Mouse (Mus musculus): ENCODE data around the gene Hint1.
"Not testable (repeated sequence)": the region's sequence is repeated elsewhere in the genome, so short reads cannot be mapped to it uniquely, and the experiment has no call there.

The Hint1 gene

DNA sequence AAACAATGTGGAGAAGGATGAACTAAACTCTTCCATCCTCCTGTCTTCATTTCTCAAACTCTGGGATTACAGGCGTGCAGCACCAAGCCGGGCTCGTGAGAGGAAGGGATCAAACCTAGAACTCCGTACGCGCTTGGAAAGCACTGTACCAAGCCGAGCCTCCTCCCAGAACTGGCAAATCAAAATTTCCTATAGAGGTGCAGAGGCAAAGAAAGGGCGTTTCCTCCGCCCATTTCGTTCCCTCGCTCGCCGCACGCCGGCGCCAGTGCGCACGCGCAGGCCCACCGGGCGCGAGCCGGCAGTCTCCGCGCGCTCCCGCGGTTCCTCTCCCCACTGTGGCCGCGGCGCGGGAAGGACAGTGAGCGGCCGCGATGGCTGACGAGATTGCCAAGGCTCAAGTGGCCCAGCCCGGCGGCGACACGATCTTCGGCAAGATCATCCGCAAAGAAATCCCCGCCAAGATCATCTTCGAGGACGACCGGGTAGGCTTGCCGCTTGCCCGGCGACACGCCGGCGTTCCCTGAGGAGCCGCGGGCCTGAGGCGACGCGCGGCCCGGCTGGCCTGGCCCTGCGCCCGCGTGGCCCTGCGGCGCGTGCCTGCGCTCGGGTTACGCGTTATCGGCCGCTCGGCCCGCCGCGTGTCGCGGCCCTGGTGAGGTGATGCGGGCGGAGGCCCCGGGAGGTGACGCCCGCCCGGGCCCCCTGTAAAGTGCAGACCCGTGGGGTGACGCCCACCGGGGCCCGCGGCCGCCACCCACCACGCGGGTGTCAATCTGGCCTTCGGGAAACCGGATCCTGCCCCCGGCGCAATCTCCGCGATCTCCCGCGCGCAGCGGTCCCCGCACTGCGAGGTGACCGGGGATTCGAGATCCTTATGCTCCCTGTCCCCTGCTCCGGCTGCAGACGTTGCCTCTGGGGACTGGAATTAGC is at the start of gene Hint1:
Gene Hint1, plus strand, starts transcription at position 265 of the 930 bp plus-strand sequence.
- peak; percentile 87 for DNase-seq (ENCODE audit: low spot score)

- DNase-seq (ENCODE audit: low spot score): no peak
These were observed 48.7 kb upstream of the Hint1 start for GRCm38 (mm10) chr11:54817449-54817848.

GRCm38 (mm10) chr11:54819489-54819888 is 46.7 kb upstream of the Hint1 start:
- DNase-seq (ENCODE audit: low spot score): no peak

GRCm38 (mm10) chr11:54823467-54823866 is 42.7 kb upstream of the Hint1 start:
- no peak for DNase-seq (ENCODE audit: low spot score)

DNA sequence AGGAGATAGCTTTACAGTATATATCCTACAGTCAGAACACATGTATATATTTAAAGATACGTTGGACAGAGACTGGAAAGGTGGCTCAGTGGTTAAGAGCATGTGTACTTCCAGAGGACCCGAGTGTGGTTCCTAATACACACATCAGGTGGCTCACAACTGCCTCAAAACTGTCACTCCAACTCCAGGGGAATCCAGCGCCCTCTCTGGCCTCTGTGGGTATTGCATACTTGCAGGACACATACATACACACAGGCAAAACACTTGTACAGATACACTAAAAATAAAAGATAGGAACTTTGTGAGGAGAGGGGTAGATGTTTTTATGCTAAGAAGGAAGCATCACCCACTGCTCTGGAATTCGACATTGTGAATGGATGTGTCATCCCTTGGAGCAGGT is 40.4 kb upstream of the Hint1 start:
- DNase-seq (ENCODE audit: low spot score): no peak

DNA sequence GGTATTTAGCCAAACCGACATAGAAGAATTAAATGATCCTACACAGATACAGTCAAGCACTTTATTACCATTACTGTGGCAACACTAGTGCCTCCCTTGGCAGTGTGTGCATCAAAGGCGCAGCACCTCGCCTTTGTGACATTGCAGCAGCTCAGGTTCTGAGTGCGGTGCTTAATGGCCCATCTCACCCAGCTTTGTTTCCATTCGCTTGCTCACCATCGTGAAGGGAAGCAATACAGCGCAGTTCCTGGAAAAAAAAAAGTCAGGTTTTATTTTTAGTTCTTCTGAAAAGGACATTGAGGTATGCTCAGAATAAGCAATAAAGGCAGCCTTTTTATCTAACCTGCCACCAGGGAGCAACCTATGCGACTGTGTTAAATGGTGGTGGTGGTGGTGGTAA is 39.4 kb upstream of the Hint1 start:
- DNase-seq (ENCODE audit: low spot score): no peak

GRCm38 (mm10) chr11:54833833-54834232 is 32.4 kb upstream of the Hint1 start:
- DNase-seq (ENCODE audit: low spot score): no peak

DNA sequence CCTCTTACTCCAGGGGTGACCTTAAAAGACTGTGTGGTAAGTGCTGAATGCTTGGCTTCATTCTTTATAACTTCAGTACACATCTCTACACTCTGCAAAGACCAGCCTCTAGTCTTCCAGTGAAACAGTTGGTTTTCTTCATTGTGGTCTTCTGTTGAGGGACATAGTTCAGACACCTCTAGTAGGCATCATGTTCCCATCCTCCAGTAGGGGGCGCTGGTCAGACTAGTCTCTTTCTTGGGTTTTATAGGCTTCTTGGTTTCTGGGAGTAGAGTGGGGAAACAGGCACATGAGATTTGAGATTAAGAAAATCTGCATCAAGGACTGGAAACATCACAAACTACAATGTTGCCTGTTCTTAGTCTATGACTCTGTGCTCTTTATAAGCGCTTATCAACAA is 31.6 kb upstream of the Hint1 start:
- no peak for DNase-seq (ENCODE audit: low spot score)

- no peak for DNase-seq (ENCODE audit: low spot score)
These were observed 30.1 kb upstream of the Hint1 start for GRCm38 (mm10) chr11:54836106-54836505.

- no peak for DNase-seq (ENCODE audit: low spot score)
These were observed 26.5 kb upstream of the Hint1 start for GRCm38 (mm10) chr11:54839696-54840095.

GRCm38 (mm10) chr11:54840891-54841290 is 25.3 kb upstream of the Hint1 start:
- DNase-seq (ENCODE audit: low spot score): no peak

GRCm38 (mm10) chr11:54844424-54844823 is 21.8 kb upstream of the Hint1 start:
- no peak for DNase-seq (ENCODE audit: low spot score)

GRCm38 (mm10) chr11:54844959-54845358 is 21.2 kb upstream of the Hint1 start:
- no peak for DNase-seq (ENCODE audit: low spot score)

DNA sequence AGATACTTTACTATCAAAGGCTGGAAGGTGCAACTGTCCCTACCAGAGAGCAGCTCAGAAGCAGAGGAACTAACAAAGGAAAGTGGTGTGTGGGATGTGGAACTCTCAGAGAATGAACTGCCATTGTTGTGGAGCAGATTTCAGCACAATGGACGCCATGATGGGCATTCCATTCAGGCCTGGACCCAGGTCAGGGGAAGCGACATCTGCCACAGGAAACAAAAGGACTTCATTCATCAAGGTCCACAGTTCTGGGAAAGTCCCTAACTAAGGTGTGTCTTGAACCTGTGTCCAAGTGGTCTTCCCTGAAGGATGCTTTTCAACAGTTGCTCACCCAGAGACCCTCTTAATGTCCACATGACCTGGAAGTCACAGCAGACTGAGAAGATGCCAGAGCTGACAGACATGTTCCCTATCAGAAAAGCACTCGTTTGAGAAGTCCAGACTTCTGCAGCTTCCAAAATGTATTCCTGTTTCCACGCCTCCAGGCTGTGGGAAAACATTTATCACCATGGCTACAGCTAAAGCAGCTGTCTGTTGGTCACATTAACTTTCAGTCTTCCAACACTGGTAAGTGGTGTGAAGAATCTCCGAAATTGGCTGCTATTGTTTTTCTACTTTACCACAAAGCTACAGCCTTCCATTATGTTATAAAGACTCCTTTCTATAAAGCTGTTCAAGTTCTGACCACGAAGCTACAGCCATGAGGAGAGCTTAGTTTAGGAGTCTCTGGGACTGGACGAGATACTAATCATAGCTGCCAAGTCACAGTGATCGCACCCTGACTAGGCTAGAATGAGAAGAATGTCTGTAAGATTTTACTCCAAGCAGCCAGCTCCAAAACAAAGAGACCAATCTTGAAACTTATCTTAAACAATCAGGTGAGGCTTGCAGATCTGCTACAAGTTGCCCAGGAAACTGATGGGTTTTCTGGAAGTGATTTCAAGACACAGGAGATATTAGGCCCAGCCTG is 20.4 kb upstream of the Hint1 start:
- no peak for DNase-seq (ENCODE audit: low spot score)

- DNase-seq (ENCODE audit: low spot score): no peak
These were observed 16.0 kb upstream of the Hint1 start for GRCm38 (mm10) chr11:54849961-54850758.

- DNase-seq (ENCODE audit: low spot score): no peak
These were observed 14.5 kb upstream of the Hint1 start for GRCm38 (mm10) chr11:54851656-54852055.

DNA sequence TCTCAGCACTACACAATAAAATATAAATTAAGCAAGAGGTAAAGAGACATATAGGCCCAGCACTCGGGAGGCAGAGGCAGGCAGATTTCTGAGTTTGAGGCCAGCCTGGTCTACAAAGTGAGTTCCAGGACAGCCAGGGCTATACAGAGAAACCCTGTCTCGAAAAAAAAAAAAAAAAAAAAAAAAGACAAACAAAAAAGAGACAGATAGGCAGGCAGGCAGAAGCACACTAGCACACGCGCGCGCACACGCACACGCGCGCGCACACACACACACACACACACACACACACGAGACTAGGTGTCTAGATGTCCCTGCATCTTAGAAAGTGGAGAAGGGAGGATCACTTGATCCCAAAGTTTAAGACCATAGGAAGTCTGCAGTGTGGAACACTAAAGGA is 7.3 kb upstream of the Hint1 start:
- not testable (repeated sequence) for DNase-seq (ENCODE audit: low spot score)

- DNase-seq (ENCODE audit: low spot score): no peak
These were observed 6.6 kb upstream of the Hint1 start for GRCm38 (mm10) chr11:54859322-54860165.

DNA sequence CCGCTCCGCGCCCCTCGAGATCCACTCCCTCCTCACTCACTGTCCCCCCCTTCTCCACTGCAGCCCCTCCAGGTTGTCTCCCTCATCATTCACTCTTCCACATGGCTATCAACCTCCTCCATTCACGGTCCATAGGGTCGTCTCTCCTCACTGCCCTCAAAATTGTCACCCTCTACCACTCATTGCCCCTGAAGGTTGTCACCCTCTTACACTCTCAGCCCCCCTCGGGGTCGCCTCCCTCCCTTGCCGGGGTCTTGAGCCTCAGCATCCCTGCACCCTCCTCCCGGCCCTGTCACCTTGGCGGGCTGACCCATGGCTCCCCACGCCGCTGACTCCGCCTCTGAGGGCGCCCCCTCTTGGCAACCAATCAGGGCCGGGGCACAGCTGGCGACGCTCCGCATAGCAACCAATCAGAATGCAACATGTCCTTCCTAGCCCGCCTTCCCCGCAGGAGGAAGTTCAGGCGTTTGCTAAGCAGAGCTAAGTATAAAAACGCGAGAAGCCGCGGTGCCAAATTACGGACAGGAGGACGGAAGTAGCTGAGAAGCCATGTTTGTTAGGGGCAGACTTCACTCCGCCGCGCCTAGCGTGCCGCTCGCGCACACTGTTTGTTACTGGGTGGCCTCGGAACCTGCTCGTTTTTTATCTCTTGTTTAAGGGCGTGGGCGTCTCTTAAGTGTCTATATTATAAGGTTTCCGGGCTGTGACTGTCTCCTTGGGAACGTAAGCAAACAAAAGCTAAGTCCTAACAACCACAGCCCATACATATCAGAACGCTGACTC is 5.7 kb upstream of the Hint1 start, which contains the start of gene Lyrm7:
Gene Lyrm7, minus strand, starts transcription at position 661 of the 783 bp plus-strand sequence.
- DNase-seq (ENCODE audit: low spot score): peak; percentile 97
